Mouse (Mus musculus) retina, postnatal 1 day (tissue): Measurements from ENCODE around the gene Stox2.
"Not testable (repeated sequence)": the region's sequence is repeated elsewhere in the genome, so short reads cannot be mapped to it uniquely, and the experiment has no call there.

Experiments used
- DNase-seq: peaks from one replicate; pipeline ENCODE4 v3.0.0-alpha.2; 2012

Gene Stox2

DNA sequence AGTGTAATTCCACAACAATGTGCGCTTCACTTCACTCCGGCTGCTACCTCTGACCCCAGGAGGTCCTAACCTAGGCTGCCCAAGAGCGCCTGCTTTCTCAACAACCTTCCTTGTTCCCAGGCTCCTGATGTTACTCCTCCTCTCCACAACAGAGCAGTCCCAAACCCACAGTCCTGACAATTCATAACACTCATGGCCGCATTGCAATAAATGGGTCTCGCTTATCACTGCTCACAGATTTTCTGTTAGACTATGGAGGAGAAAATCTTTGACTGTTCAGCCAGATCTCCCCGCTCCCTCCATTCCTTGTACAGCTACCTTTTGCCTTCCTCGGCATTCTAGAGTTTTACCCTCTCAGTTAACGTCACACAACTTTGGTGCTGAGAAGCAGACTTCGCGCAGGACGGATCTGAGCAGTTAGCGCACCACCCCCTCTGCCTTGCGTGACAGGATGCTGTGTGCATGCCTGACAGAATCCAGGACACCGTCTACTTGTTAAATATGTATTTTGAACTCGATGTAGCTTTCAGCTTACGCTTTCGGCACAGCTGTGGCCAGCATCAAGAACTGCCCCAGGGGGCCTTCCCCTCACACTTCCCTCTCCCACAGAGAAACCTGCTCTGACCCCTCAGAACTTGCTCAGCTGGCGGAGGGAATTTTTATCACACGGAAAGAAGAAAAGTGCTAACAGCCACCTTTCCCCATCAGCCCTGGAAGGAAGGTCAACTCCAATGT lies at the start of gene Stox2:
Gene Stox2, minus strand, starts transcription at position 51 of the 735 bp plus-strand sequence.
- DNase-seq, result peak; percentile 46

- no peak for DNase-seq
Measured at GRCm38 (mm10) chr8:47495428-47495827, 49.3 kb upstream of the Stox2 start.

DNA sequence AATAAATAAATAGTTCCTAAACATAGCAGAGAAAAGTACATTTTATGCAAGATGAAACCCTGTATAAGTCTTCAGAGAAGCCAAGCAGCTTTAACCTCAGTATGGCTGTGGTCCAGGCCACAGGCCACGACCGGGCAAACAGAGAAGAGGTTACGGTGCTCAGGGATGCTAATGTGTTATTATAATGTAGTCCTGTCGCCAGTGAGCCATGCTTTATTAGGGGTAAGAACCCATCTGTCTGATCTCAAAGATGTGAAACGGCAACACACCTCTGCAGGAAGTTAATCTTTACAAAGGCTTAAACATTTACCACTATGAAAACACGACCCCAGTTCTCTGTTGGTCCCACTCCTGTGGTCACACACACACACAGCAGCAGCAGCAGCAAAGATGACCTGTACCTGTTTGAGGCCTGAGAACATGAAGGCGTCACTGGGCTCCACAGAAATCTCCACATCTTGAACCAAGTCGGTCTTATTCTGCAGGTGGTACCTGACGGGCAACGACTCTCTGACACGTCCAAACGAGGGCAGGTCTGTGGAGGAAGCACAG lies 48.5 kb upstream of the Stox2 start:
- no peak for DNase-seq

DNA sequence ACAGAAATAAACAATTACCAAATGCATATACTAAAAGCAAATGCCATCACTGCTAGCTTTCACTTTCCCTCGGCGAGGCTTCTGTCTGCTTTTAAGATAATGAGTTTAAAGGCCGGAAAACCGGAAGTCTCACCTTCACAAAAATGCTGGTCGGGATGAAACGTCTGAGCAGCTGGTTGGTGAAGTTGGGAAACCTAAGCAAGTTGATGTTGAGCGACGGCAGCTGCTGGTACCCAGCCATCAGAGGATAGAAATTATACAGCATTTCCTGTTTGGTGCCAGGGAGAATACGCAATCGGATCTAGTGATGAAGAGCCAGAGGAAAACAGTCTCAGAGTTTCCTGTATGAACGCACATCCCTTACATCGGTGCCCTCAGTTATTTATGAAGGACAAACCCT lies 46.9 kb upstream of the Stox2 start:
- DNase-seq, result no peak

DNA sequence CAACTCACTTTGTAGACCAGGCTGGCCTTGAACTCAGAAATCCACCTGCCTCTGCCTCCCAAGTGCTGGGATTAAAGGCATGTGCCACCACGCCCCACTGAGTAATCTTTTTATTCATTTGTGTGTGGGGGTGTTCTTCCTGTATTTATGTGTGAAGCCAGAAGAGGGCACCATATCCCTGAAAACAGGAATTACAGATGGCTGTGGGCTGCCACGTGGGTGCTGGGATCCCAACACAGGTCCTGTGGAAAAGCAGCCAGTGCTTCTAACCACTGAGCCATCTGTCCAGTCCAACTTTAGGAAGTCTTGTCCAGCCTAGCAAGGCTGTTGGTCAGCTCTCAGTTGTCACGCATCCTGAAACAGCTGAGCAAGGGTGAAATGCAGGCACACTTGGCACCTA lies 41.1 kb upstream of the Stox2 start:
- no peak for DNase-seq

DNA sequence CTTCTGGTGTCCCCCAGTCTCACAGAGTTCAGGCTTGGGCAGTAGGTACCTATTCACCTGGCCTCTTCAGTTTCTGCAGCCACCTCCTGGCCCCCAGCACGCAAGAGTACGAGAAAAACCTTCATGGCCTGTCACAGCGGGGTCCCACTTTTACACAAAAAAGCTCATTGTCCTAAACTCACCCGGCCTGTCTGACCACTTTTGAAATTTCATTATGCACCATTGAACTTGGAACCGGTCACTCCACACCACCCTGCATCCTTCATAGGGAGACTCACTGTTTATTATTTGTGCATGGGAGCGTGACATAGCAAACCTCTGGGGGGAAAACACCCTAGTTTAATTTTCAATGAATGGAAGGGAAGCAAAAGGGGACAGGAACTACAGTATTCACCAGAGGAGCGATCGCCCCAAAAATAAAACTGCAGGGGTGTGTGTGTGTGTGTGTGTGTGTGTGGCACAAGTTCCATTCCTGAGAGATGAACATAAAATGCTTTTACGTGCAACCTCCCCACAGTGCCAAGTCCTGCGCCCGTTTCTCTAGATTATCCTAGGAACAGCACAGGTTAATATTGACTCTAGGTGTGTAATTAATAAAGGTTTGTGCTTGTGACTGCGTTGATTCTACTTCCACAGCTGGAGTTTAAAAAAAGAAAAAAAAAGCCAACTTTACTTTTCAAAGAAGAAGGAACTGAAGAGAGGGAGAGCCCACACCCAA lies 36.4 kb upstream of the Stox2 start:
- DNase-seq, result peak; percentile 72

GRCm38 (mm10) chr8:47480039-47480438 lies 33.9 kb upstream of the Stox2 start:
- no peak for DNase-seq

GRCm38 (mm10) chr8:47461650-47462049 lies 15.5 kb upstream of the Stox2 start:
- no peak for DNase-seq

DNA sequence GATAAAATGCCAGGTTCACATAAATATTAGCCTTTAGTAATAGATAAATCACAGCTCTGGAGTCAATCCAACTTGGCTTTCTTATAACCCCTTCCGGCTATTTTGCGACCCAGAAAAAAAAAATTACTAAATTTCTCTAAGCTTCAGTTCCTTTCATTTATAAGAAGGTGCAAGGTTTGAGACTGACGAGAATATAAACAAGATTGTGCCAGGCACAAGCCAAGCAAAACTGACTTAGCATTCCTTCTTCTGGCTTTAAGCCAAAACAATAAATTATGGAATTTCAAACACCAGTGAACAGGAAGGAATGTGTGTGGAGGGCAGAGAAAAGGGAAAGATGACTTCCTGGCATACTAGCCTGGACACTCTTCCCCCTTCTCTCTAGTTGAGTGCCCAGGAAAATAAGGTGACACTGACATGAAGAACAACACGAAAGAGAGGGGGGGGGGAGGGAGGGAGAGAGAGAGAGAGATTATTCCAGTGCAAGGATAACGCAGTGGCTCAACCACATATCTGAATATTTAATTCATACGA lies 13.1 kb upstream of the Stox2 start:
- no peak for DNase-seq

DNA sequence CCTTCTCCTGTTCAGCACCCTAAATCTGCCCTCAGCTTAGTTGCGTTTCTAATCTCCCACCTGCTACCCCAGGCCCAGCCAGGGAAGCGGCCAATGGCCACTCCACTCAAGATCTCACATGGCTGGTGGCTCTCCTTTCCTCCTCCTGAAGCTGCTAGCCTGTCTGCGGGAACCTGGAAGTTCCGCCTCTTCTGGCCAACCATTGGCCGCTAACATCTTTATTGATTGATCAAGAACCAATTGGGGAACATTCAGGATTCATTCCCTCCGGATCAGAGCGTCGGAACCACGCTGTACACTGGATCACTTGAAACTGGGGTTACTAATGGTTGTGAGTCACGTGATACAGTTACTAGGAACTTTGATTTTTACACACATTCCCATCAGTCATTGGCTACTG lies 12.4 kb upstream of the Stox2 start:
- DNase-seq, result no peak

DNA sequence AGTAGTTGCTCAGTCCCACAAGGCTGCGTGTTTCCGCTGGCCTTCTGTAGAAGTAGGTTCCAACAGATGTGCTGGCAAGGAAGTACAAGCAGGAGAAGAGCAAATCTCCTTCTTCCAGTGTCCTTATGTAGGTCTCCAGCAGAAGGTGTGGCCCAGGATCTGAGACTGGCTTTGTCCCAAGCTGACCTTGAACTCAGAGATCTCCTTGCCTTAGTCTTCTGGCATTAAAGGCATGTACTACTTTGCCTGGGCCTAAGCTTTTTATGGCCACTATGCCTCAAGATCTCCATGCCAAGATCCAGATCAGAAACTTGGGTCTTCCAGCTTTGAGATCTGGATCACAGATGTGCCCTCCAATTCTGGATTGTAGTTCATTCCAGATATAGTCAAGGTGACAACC lies 3.0 kb upstream of the Stox2 start:
- DNase-seq, result not testable (repeated sequence)

GRCm38 (mm10) chr8:47439271-47439670 lies 6.9 kb downstream of the Stox2 start:
- DNase-seq, result no peak

GRCm38 (mm10) chr8:47437976-47438375 lies 8.2 kb downstream of the Stox2 start:
- DNase-seq, result no peak

- no peak for DNase-seq
Measured at GRCm38 (mm10) chr8:47435861-47436260, 10.3 kb downstream of the Stox2 start.

DNA sequence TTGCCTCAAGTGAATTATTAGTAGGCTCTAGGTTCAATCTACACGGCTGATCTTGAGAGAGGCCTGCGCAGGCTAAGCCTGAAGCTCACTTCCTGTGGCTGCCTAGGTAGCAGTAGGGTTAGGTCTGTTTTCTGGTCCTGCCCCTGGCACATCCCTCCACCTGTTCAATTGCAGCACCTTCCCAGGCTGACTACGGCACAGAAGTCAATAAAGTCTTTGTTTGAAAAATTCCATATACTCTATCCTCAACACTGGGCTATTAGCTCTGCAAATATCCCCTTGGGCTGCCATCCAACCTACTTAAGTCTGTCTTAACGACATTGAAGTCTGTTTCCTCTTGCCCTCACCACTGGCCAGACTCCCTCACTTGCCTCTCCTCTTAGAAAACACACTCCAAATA lies 10.8 kb downstream of the Stox2 start:
- no peak for DNase-seq

GRCm38 (mm10) chr8:47431263-47431662 lies 14.9 kb downstream of the Stox2 start:
- no peak for DNase-seq

- DNase-seq, result peak; percentile 62
Measured at GRCm38 (mm10) chr8:47414258-47414525, 32.0 kb downstream of the Stox2 start.

DNA sequence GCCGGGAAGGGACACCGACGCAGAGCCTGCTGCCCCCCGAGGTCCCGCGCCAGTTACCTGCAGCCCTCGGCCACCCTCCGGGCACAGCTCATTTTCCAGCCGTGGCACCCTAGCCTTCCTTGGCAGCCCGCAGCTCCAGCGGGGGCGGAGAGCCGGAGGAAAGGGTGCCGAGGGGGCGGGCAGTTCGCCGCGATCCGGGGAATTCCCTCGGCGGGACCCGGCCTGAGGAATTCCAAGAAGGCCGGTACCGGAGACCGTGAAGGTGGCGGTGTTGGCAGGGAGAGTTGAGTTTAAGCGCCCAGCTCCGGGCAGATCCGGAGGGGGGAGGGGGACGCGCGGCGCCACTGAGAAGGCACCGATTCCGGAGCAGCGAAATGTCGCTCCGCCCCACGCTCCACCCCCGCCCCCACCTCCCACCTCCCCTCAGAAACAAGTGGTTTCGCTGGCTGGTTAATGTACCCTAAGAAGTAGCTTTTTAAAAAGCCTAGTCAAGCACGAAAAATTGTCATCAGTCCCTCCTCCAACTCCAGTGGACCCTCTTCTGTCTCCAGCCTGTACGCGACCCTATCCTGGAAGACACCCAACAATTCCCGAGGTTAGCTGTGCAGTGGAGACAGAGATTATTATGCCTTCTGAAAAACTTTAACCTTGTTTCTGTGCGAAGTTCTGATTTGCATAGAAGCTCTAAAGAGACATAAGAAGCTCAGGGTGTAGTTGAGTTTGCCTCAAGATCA lies 32.5 kb downstream of the Stox2 start:
- peak; percentile 62 for DNase-seq

- DNase-seq, result peak; percentile 52
Measured at GRCm38 (mm10) chr8:47412696-47413523, 33.3 kb downstream of the Stox2 start.

DNA sequence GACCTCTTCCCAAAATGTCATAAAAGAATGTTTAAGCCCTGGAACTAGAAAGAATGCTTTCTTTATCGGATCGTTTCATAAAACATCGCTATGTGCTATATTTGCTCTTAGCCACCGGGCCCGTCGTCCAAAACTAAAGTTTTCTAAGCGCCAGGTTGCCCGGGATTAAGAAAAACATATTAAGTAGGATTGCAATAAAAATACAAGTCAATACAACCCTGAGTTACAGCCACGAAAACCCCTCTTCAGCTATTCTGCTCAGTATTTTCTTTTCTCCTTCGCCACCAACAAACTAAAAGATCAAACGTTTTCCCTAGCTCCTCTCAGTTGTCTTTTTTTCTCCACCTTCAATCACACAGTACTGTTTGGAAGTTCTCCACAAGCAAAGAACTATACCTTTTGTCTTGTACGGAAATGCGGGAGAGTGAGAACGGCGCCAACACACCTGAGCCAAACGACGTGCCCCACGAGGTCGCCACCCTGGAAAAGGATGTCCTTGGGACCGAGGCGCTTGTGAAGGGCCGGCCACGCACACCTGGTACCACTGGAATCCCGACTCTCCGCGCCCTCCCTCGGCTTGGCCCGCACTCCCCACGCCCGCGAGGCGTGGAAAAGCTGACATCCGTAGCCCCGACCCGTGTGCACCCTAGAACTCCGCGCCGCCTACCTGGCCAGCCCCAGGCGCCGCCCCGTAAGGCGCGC lies 34.0 kb downstream of the Stox2 start:
- DNase-seq, result no peak

DNA sequence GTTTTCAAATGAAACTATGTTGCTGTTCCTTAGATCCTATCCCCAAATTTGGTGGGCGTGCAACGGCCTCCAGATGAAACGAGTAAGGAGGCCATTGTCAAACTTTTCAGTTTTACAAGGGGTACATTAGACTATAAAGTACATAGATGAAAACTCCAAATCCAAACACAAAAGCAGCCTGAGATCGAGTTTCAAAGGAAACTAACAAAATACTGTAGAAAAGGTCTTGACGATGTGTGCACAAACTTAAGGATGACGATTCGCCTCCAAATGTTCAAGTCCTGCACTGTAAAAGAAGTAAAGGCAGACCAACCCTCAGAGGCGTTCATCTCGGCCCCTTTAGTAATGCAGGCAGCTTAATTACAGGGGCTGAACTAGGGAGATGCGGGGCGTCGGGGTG lies 34.8 kb downstream of the Stox2 start:
- DNase-seq, result peak; percentile 16

DNA sequence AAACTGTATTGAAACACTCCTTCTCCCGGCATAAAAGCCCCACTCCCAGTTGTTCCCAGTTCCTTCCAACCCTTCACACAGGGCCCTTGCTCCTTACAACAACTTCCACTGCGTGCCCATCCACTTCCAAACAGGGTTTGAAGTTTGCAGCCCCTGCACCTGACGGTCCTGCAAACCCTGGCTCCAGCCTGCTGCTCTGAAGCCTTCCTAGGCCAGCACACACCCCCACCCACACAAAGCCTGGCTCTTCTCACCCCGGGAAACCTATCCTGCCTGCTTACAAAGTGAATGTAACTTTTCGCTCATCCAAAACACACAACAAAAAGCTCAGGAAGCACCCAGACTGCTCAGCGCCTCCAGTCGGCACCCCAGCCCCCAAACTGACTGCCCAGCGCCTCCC lies 37.1 kb downstream of the Stox2 start:
- no peak for DNase-seq
